Mouse (Mus musculus): ENCODE data around the gene Arhgap45.

The Arhgap45 gene

GRCm38 (mm10) chr10:80057683-80058326 is 41.4 kb downstream of the Arhgap45 start:
- peak in 1 of 2 experiments; percentile 73 for DNase-seq

- no peak for DNase-seq
Measured at GRCm38 (mm10) chr10:80063104-80063503, 46.7 kb downstream of the Arhgap45 start.

DNA sequence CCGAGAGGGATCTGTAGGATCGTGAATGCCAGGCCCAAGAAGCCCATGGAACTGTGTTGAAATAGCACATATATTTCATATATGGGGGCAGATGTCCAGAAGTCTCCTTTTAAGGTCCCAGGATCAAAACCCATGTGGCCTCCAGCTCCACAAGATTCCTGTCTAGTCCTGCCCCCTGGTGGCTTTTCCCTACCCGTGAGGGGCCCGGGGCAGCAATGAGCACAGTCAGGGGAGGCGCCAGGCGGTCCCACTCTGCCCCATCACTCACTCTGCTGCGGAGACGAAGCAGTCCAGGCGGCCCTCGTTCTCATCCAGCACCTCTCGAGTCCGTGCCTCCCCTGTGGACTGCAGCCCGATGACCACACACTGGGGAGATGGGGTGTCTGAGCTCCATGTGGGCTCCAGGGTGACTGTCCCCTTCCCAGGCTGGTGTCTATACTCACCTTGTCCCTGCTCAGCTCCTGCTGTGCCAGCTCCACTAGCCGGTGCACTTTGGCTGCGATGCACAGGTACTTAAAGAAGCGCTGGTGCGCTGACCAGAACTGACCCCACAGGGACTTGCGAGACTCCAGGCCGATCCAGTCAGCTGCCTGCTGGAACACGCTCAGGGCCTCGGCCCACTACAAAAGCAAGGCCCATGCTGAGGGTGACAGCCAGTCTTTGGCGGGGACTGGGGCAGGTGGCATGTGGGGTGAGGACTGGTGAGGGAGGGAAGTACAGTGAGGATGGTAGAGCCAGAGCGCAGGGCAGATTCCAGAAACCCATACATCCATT is 47.6 kb downstream of the Arhgap45 start:
- peak in 1 of 2 experiments; percentile 45 for DNase-seq

DNA sequence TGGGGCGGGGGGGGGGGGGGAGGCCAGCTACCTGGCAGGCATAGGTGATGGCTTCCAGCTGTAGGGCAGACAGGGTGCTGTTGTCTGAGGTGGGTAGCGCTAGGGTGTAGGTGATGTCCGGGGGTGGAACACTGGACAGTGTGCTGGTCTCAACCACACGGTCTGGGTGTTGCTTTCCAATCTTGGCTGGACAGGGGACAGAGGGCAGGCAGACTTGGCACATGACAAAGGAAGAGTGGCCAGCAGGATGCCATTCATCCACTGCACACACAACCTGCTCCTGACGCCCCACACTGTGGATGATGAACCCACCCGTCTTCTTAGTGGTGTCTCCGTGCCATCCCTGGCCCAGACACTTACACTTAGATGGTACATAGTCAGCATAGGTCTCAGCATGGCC is 52.8 kb downstream of the Arhgap45 start:
- DNase-seq: peak in 1 of 2 experiments; percentile 44

GRCm38 (mm10) chr10:80069948-80070450 is 53.5 kb downstream of the Arhgap45 start:
- no peak for DNase-seq

DNA sequence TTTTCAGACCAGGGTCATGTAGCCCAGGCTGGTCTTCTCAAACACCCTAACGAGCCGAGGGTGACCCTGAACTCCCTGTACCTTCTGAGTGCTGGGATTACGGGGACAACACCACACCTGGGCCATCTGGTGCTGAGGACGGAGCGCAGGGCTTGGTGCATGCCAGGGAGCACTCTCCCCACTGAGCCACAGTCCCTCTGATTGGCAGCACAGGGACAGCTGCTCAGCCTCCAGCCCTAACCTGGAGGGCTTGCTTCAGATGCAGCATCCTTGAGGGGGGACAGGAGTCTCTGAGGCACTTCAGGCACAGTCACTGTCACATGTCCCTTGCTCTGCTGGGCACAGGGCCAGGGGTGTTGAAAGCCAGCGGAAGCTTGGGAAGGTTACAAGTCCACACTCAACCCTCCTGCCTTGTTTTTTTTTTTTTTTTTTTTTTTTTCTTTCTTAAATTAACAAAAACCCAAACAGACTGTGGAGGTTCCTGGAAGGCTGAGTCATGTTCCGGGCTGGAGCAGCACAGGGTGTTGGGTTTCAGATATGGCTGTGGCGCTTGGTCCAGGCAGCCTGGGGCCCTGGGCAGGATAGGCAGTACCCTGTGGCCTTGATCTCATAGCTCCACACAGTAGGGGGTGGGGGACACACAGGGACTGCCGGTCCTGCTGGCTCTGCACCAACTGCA is 54.5 kb downstream of the Arhgap45 start:
- DNase-seq: peak; percentile 94 to 95

DNA sequence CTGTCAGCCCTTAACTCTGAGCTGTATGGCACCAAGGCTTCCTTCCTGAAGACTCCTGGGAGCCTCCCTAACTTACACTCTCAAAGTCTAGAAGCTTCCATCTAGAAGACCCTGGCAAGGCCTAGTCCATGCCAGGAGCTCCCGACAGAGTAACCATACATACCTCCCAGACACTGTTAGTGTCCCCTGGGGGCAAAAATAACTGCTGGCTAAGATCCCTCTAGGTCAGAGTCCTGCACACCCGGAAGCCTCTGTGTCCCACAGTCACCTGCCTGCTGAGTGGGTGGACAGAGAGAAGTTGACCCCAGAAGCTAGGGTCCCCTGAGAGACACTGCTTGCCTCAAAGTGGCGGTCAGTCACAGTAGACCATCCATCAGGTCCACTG is 55.1 kb downstream of the Arhgap45 start:
- DNase-seq: no peak

DNA sequence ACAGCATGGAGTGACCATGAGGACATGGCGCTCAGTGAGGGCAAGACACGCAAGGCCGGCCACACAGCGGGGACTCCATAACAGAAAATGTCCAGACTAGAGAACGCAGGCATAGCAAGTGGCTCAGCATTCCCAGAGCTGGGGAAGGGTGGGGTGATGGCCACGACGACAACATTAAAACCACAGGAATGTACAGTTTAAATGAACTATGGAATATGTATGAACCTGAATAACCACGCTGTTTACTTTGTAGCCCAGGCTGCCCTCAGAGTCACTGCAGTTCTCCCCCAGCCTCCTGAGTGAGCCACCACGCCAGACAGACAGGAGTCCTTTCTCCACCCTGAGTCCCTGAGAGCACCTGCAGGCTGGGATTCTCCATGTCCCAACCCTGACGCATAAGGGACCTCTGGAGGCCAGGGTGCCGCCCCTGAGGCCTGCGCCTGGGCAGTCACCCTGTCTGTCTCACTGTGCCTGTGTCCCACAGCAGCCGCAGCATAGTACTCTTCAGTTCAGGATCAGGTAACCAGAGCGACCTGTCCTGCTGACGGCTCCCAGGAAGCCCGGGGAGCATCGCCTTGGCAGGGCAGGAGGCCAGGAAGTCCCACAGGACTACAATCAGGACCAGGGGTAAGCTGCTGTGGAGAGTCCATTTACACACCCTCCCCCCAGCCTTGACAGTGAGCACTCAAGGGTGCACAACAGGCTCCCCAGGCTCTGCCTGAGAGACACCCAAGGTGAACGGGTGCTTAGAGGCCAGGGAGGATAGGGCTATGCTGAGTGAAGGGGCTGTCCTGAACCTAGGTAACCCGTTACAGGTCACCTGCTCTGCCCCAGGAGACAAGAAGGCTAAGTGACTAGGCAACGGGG is 56.4 kb downstream of the Arhgap45 start:
- DNase-seq: peak; percentile 63 to 77

DNA sequence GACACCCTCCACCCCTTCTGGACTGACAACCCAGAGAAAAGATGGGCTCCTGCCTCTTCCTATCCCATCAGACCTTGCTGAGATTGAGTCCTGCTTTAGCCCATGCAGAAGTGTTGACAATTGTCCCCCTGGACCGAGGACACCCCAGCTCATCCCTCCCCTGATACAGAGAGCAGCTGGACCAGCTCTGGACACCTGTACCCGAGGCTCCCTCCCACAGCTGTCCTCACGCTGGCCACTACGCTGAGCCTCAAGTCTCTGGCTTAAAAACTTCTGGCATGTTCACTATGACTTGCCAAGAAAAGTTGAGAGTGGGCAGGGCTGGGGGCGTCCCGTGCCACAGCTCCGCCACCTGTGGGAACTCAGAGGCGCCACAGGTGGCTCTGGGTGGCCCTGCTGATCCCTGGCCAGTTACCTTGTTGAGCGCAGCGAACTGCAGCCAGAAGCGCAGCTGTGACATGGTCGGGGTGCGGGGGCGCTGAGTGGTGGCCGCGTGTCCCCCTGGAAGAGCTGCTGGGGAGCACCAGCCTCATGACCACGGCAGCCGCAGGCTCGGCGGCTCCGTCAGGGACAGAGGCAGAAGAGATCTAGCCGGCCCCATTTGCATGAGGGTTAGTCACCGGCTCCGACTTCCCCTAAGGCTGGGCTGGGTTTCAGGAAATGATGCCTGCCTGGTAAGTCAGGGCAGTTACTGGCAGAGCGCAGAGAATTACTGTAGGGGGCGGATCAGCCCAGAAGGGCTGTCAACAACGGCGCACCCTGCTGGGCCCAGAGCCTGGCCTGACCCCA is 58.6 kb downstream of the Arhgap45 start:
- peak; percentile 79 to 83 for DNase-seq

DNA sequence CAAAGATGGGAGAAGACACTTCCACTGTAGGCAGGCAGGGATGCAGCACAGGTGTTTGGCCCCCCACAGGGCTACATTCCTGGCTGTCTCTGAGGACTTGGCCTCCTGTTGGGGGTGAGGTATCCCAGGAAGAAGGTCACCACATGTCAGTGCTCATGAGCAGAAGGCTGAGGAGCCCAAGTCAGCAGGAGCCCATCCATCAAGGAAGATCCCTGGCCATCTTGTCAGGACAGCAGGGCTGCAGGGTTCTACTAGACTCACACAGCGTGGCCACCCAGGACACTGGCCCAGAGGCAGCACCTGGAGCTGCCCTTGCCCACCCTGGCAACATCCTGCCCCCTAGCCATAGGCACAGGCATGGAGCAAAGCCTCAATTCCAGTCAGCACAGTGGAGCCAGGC is 59.5 kb downstream of the Arhgap45 start:
- no peak for DNase-seq

GRCm38 (mm10) chr10:80076386-80076785 is 59.9 kb downstream of the Arhgap45 start:
- DNase-seq: no peak

DNA sequence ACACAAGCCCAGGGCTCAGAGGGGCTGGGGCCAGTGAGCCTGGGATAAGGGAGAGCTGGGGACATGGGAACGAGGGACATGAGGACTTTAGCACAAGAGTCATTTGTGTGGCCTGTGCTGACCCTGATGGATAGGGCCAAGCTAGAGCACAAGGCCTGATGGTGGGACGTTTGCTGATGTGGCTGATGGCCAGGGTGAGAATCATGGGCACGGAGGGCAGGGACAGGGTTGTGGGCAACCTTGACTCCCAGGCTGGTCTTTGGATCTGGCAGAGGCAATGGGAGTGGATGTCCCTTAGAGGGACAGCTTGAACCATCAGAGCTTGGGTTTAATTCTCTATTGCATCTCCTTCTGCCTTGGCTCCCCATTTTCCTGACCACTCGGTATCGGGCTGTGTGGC is 60.9 kb downstream of the Arhgap45 start:
- no peak for DNase-seq

GRCm38 (mm10) chr10:80078366-80078765 is 61.9 kb downstream of the Arhgap45 start:
- DNase-seq: no peak

DNA sequence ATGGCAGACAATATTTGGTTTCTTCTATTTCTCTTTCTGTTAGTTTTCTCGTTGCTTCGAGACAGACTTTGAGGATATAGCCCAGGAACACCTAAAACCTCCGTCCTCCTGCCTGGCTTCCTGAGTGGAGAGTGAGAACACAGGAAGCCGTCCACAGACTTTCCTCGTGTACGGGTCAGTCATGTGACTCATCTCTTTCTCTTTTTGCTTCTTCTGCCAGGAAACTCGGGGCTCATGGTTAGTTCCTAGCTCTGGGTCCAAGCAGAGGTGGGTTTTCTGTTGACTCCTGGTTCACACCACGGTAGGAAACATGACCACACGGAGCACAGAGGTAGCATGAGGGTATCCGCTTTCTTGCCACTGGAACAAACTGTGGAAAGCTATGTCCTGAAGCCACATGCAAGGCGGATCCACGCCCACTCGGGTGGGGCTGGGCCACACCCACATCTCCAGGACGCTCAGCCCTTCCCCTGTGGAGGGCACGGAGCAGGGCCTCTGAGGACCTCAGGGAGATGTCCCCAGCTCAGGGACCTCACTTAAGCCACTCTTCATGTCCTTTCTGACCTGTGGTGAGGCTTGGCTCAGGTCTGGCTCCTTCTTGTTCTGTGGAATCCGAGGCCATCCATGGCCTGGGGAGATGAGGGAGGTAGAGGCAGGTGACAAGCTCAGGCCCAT is 64.1 kb downstream of the Arhgap45 start:
- DNase-seq: no peak
